24 mouse cellular contexts compared by ENCODE assay signal in the genomic region with DNA sequence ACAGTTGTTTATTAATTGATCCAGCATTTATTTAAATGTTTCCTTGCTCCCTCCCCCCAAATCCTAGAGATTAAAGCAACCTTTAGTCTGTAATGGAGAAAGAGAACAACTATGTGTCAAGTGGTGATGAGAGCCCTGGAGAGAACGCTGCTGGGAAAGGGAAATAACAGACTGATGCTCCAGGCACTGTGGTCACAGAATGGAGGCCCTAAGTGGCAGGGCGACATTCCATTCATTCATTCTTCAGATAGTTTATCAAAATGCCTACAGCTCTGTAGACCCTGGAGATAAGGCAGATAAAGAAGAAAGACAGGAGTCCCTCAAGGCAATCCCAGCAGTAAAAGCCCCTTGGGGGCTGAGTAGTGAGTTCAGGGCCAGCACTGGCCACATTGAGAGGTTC. TPM values are rescaled to one million over a fixed set of nuclear protein-coding genes. Genes with fewer than 3 reads are reported as not detected.
DNase-seq lines count a peak whose midpoint lies in the region; ATAC-seq and TF ChIP-seq lines count a peak whose summit lies in the region.
"Had no signal": no experiment of that assay in that cellular context is flagged by ENCODE, and none has a peak within 500 bp of the region (broad histone marks: within the 10 kb centered on the region; RNA-seq: fewer than 3 reads in every experiment).

No protein-coding gene starts in this region.

- no peak for TF ChIP-seq POLR2A in lung, adult 2 months (IDR thresholded peaks at IDR 0.05; ENCODE audit: borderline replicate concordance, extremely low read depth, low read depth, low read length)
- no peak for TF ChIP-seq POLR2A in myocyte (IDR thresholded peaks at IDR 0.05; ENCODE audit: insufficient read length, low read depth)

- peaks cover 30% of the 10 kb centered on the region for H3K4me1 ChIP-seq in heart, embryonic 13.5 days
- H3K4me1 ChIP-seq in lung, adult 2 months (ENCODE audit: control insufficient read depth, insufficient read depth, low read length), result no peaks in the 10 kb centered on the region
- peaks cover 16% of the 10 kb centered on the region for H3K4me1 ChIP-seq in heart, embryonic 11.5 days (ENCODE audit: control insufficient read depth, insufficient read depth, low read length)
- H3K4me1 ChIP-seq: embryonic facial prominence, embryonic 10.5 days had no signal

- DNase-seq in heart, postnatal 14 days, result no peak
- DNase-seq in lung, adult 18-20 months, result peak; percentile 36 to 51
- no peak for DNase-seq in lung, adult 2 months
- peak; percentile 30 for DNase-seq in lung, postnatal 10 days
- DNase-seq in urinary bladder, adult 18-20 months (ENCODE audit: low spot score in 2 of 2), result no peak
- DNase-seq: adrenal gland, postnatal 10 days; forebrain, postnatal 0 days; heart, adult 2 months; heart, postnatal 4 days; kidney, adult 9 months; layer of hippocampus, adult 9-11 months; liver; right cerebral cortex, postnatal 14 days; thymus, postnatal 25 days had no signal

- 15% methylated on average over 2 of the region's 2 CpGs for WGBS in heart, embryonic 13.5 days
- 42% methylated on average over 2 of the region's 2 CpGs for WGBS in lung, adult 2 months
- WGBS in heart, embryonic 11.5 days (ENCODE audit: insufficient replicate concordance), result 15% methylated on average over 2 of the region's 2 CpGs

- peak overlapping the region; percentile 79; the same call in 1 of the 2 replicates for H3K27ac ChIP-seq in heart, embryonic 13.5 days (replicated peaks)
- H3K27ac ChIP-seq in heart, embryonic 11.5 days (ENCODE audit: low read depth, low read length), result no peak overlapping the region
- H3K27ac ChIP-seq: embryonic facial prominence, embryonic 15.5 days; forebrain, embryonic 12.5 days; hindbrain, embryonic 14.5 days had no signal

- no peaks in the 10 kb centered on the region for H3K9me3 ChIP-seq in heart, embryonic 13.5 days
- no peaks in the 10 kb centered on the region for H3K9me3 ChIP-seq in heart, embryonic 11.5 days (replicated peaks; ENCODE audit: control insufficient read depth, low read length)
- H3K9me3 ChIP-seq: embryonic facial prominence, embryonic 10.5 days; embryonic facial prominence, embryonic 15.5 days; forebrain, embryonic 12.5 days; heart, embryonic 15.5 days; megakaryocyte, embryonic 14.5 days; midbrain, embryonic 12.5 days had no signal

- H3ac ChIP-seq in myocyte (ENCODE audit: control insufficient read depth, insufficient read length), result no peak overlapping the region

- no peak overlapping the region for H3K4me3 ChIP-seq in heart, embryonic 13.5 days
- no peak overlapping the region for H3K4me3 ChIP-seq in lung, adult 2 months (replicated peaks; ENCODE audit: extremely low read depth, low read depth, low read length)
- peak overlapping the region; percentile 77 for H3K4me3 ChIP-seq in myocyte
- no peak overlapping the region for H3K4me3 ChIP-seq in heart, embryonic 11.5 days (ENCODE audit: low read depth, low read length)

- no peak overlapping the region for H3K9ac ChIP-seq in heart, embryonic 13.5 days
- H3K9ac ChIP-seq in heart, embryonic 11.5 days (ENCODE audit: low read depth, low read length), result no peak overlapping the region

- H3K36me3 ChIP-seq in heart, embryonic 13.5 days, result 0 out of 2 replicates have a peak, but pooled peaks cover 4% of the 10 kb centered on the region
- H3K36me3 ChIP-seq in myocyte (ENCODE audit: control insufficient read depth, insufficient read depth), result no peaks in the 10 kb centered on the region
- no peaks in the 10 kb centered on the region for H3K36me3 ChIP-seq in heart, embryonic 11.5 days (ENCODE audit: control insufficient read depth, insufficient read depth, low read length)
- H3K36me3 ChIP-seq: embryonic facial prominence, embryonic 10.5 days; embryonic facial prominence, embryonic 15.5 days; forebrain, embryonic 12.5 days; heart, embryonic 15.5 days; midbrain, embryonic 12.5 days had no signal

- ATAC-seq in heart, embryonic 13.5 days (ENCODE audit: extremely low read depth, insufficient number of reproducible peaks, low FRiP score, low TSS enrichment), result no peak
- no peak for ATAC-seq in heart, embryonic 11.5 days (replicated peaks; ENCODE audit: insufficient number of reproducible peaks, low FRiP score, low TSS enrichment)

- intact Hi-C loops in heart, postnatal 14 days (cut with DNase I), result no loop called here

- TF ChIP-seq CTCF in lung, adult 2 months (IDR thresholded peaks at IDR 0.05; ENCODE audit: insufficient read depth, low read length), result no peak

- H3K27me3 ChIP-seq in heart, embryonic 13.5 days (replicated peaks), result no peaks in the 10 kb centered on the region
- H3K27me3 ChIP-seq in myocyte (ENCODE audit: control insufficient read depth, insufficient read depth, insufficient read length), result no peaks in the 10 kb centered on the region
- no peaks in the 10 kb centered on the region for H3K27me3 ChIP-seq in heart, embryonic 11.5 days (ENCODE audit: control insufficient read depth, insufficient read depth, low read length)
- H3K27me3 ChIP-seq: embryonic facial prominence, embryonic 15.5 days; forebrain, embryonic 12.5 days; heart, embryonic 15.5 days; midbrain, embryonic 12.5 days had no signal

- H3K4me2 ChIP-seq in heart, embryonic 13.5 days, result 0 out of 2 replicates have a peak overlapping the region, but pooled peaks have one; percentile 84
- H3K4me2 ChIP-seq in myocyte (ENCODE audit: low read depth), result peak overlapping the region; percentile 94
- H3K4me2 ChIP-seq in heart, embryonic 11.5 days, result no peak overlapping the region

- no peaks in the 10 kb centered on the region for H3K79me2 ChIP-seq in myocyte (ENCODE audit: control insufficient read depth, insufficient read depth)

TF ChIP-seq in myocyte, 11 proteins besides CTCF, POLR2A, EP300 and RAD21:
- TF ChIP-seq TCF12 (IDR thresholded peaks at IDR 0.05; ENCODE audit: insufficient read depth, poor library complexity, severe bottlenecking), result no peak
- TF ChIP-seq SRF (IDR thresholded peaks at IDR 0.05; ENCODE audit: control insufficient read depth, insufficient read length, low read depth), result no peak
- no peak for TF ChIP-seq USF1 (IDR thresholded peaks at IDR 0.05; ENCODE audit: low read depth)

RNA-seq across cellular contexts. Expression of a gene that starts 0.8 kb away (rescaled TPM):
- polyA plus RNA-seq in heart, embryonic 13.5 days (2015; fragmentation: Nextera tagmentation; extraction: Ambion mirVana), result 14.7 and 16.4 TPM in 2 replicates
- total RNA-seq in heart, postnatal 14 days (2021), result 1 to 10 TPM; 2.7 to 5.6 TPM
- polyA plus RNA-seq in lung, adult 2 months (2012; rRNA removed), result 15.8 and 28.0 TPM in 2 replicates
- 2.1 TPM for polyA plus RNA-seq in myocyte (2012; fragmentation: generic; extraction: Trizol)
- 24.4 and 29.6 TPM in 2 replicates for polyA plus RNA-seq in heart, embryonic 11.5 days (2014; fragmentation: Nextera tagmentation; extraction: Ambion mirVana)

Comparison
In these comparisons a context has a peak if more than half of its experiments do, and no peak if none do; other contexts are left out.
1. DNase-seq: peak in lung, adult 18-20 months (2 of 2) and lung, postnatal 10 days (single experiment); none in heart, postnatal 14 days (0 of 2), lung, adult 2 months (single experiment) and urinary bladder, adult 18-20 months (0 of 2).